Mouse (Mus musculus) retina, postnatal 7 days (tissue): ENCODE measurements around the gene Lrrfip2.
A peak's percentile ranks its signal among the peaks of the same experiment; 100 is the strongest.

Source experiments
- DNase-seq: peaks from one replicate; pipeline ENCODE4 v3.0.0-alpha.2; 2012; ENCODE audit warnings: low read depth, low spot score

The Lrrfip2 gene

GRCm38 (mm10) chr9:111117794-111118251 is 431 bp downstream of the Lrrfip2 start:
- DNase-seq: peak; percentile 70

GRCm38 (mm10) chr9:111118252-111118890 is 979 bp downstream of the Lrrfip2 start:
- no peak for DNase-seq

GRCm38 (mm10) chr9:111118891-111119441 is 1.6 kb downstream of the Lrrfip2 start:
- no peak for DNase-seq

GRCm38 (mm10) chr9:111122446-111122845 is 5.1 kb downstream of the Lrrfip2 start:
- DNase-seq: no peak

- DNase-seq: no peak
Measured at GRCm38 (mm10) chr9:111123336-111123735, 5.9 kb downstream of the Lrrfip2 start.

GRCm38 (mm10) chr9:111124440-111124839 is 7.0 kb downstream of the Lrrfip2 start:
- DNase-seq: no peak

- DNase-seq: no peak
Measured at GRCm38 (mm10) chr9:111126735-111127134, 9.3 kb downstream of the Lrrfip2 start.

GRCm38 (mm10) chr9:111127749-111128148 is 10.4 kb downstream of the Lrrfip2 start:
- DNase-seq: no peak

- no peak for DNase-seq
Measured at GRCm38 (mm10) chr9:111130126-111130525, 12.7 kb downstream of the Lrrfip2 start.

- DNase-seq: no peak
Measured at GRCm38 (mm10) chr9:111138161-111138560, 20.8 kb downstream of the Lrrfip2 start.

GRCm38 (mm10) chr9:111142721-111143120 is 25.3 kb downstream of the Lrrfip2 start:
- no peak for DNase-seq

GRCm38 (mm10) chr9:111143387-111143786 is 26.0 kb downstream of the Lrrfip2 start:
- DNase-seq: no peak

- no peak for DNase-seq
Measured at GRCm38 (mm10) chr9:111144711-111145110, 27.3 kb downstream of the Lrrfip2 start.

GRCm38 (mm10) chr9:111145497-111146190 is 28.3 kb downstream of the Lrrfip2 start:
- no peak for DNase-seq

GRCm38 (mm10) chr9:111146216-111146798 is 28.9 kb downstream of the Lrrfip2 start:
- no peak for DNase-seq

GRCm38 (mm10) chr9:111148006-111148405 is 30.6 kb downstream of the Lrrfip2 start:
- DNase-seq: no peak

GRCm38 (mm10) chr9:111148414-111148813 is 31.0 kb downstream of the Lrrfip2 start:
- DNase-seq: no peak

GRCm38 (mm10) chr9:111149188-111149945 is 32.0 kb downstream of the Lrrfip2 start:
- DNase-seq: no peak

- DNase-seq: no peak
Measured at GRCm38 (mm10) chr9:111152314-111152897, 35.0 kb downstream of the Lrrfip2 start.

GRCm38 (mm10) chr9:111153026-111153425 is 35.6 kb downstream of the Lrrfip2 start:
- DNase-seq: no peak

- peak; percentile 1 for DNase-seq
Measured at GRCm38 (mm10) chr9:111155764-111156458, 38.5 kb downstream of the Lrrfip2 start.
